Mouse (Mus musculus) spleen, postnatal 14 days (tissue): ENCODE measurements around the gene Psmf1.
A peak's percentile ranks its signal among the peaks of the same experiment; 100 is the strongest.

Experiments used
- DNase-seq, 2 experiments: peaks; one replicate each; pipeline ENCODE4 v3.0.0; 2021 to 2022; ENCODE audit warnings: low spot score in 2 of 2

The Psmf1 gene

GRCm38 (mm10) chr2:151743845-151744244 is at the start of gene Psmf1:
Psmf1 (minus strand) TSS chr2:151744186.
- DNase-seq = no peak

- DNase-seq = no peak
These were observed 47.2 kb upstream of the Psmf1 start for GRCm38 (mm10) chr2:151791156-151791555.

- DNase-seq = no peak
These were observed 46.2 kb upstream of the Psmf1 start for GRCm38 (mm10) chr2:151790169-151790568.

GRCm38 (mm10) chr2:151788221-151788977 is 44.4 kb upstream of the Psmf1 start:
- no peak for DNase-seq

GRCm38 (mm10) chr2:151783493-151783892 is 39.5 kb upstream of the Psmf1 start:
- DNase-seq = no peak

GRCm38 (mm10) chr2:151777366-151777765 is 33.4 kb upstream of the Psmf1 start:
- DNase-seq = no peak

- no peak for DNase-seq
These were observed 29.5 kb upstream of the Psmf1 start for GRCm38 (mm10) chr2:151773476-151773875.

GRCm38 (mm10) chr2:151772169-151772568 is 28.2 kb upstream of the Psmf1 start:
- no peak for DNase-seq

- no peak for DNase-seq
These were observed 20.6 kb upstream of the Psmf1 start for GRCm38 (mm10) chr2:151764557-151764956.

GRCm38 (mm10) chr2:151758806-151759353 is 14.9 kb upstream of the Psmf1 start:
- DNase-seq = no peak

- no peak for DNase-seq
These were observed 13.5 kb upstream of the Psmf1 start for GRCm38 (mm10) chr2:151757451-151757850.

- no peak for DNase-seq
These were observed 12.5 kb upstream of the Psmf1 start for GRCm38 (mm10) chr2:151756277-151757061.

- DNase-seq = no peak
These were observed 7.3 kb upstream of the Psmf1 start for GRCm38 (mm10) chr2:151751330-151751729.

GRCm38 (mm10) chr2:151747847-151748705 is 4.1 kb upstream of the Psmf1 start:
- peak; percentile 50 to 61 for DNase-seq

- DNase-seq = peak; percentile 41 to 61
These were observed 921 bp downstream of the Psmf1 start for GRCm38 (mm10) chr2:151742850-151743679.

- DNase-seq = no peak
These were observed 1.9 kb downstream of the Psmf1 start for GRCm38 (mm10) chr2:151742084-151742483.

GRCm38 (mm10) chr2:151740741-151741526 is 3.1 kb downstream of the Psmf1 start:
- DNase-seq = peak; percentile 83 to 89

- DNase-seq = no peak
These were observed 4.5 kb downstream of the Psmf1 start for GRCm38 (mm10) chr2:151739505-151739904.

GRCm38 (mm10) chr2:151739081-151739480 is 4.9 kb downstream of the Psmf1 start:
- DNase-seq = no peak

GRCm38 (mm10) chr2:151738460-151738859 is 5.5 kb downstream of the Psmf1 start:
- no peak for DNase-seq
